Mouse (Mus musculus) heart, adult 2 months (tissue): ENCODE results near the gene Fgd6. TPM values are rescaled to one million over a fixed set of nuclear protein-coding genes. Genes with fewer than 3 reads are reported as not detected.

Experiments
- DNase-seq, 2 experiments: peaks; one replicate each; pipeline ENCODE4 v3.0.0; 2021
- H3K27ac ChIP-seq: fragments of 200-600 bp; 2 replicates; pipeline ENCODE4 v1.8.1; 2022
- H3K27me3 ChIP-seq: fragments of 200-500 bp; 2 replicates; pipeline ENCODE4 v1.6.1; 2012; ENCODE audit warnings: mild to moderate bottlenecking, low read length, inconsistent platforms, mixed read lengths; ENCODE audit not compliant: control insufficient read depth, insufficient read depth
- H3K36me3 ChIP-seq: fragments of 200-500 bp; 2 replicates; pipeline ENCODE4 v1.6.1; 2012; ENCODE audit warnings: low read length, inconsistent platforms; ENCODE audit not compliant: control insufficient read depth, insufficient read depth
- H3K4me1 ChIP-seq: fragments of 200-500 bp; 2 replicates; pipeline ENCODE4 v1.6.1; 2011; ENCODE audit warnings: low read length; ENCODE audit not compliant: control insufficient read depth, insufficient read depth
- H3K4me3 ChIP-seq: fragments of 200-600 bp; 2 replicates; pipeline ENCODE4 v1.8.1; 2022
- H3K79me2 ChIP-seq: fragments of 200-500 bp; replicated peaks from 2 replicates; pipeline ENCODE4 v1.6.1; 2012; ENCODE audit warnings: mild to moderate bottlenecking, inconsistent platforms, low read length, moderate library complexity, mixed read lengths; ENCODE audit not compliant: control insufficient read depth, insufficient read depth
- H3K9ac ChIP-seq: fragments of 200-500 bp; 2 replicates; pipeline ENCODE4 v1.6.1; 2012; ENCODE audit warnings: low read depth, mild to moderate bottlenecking, control low read depth, inconsistent platforms, low read length, mixed read lengths
- CTCF ChIP-seq: fragments of 200-600 bp; IDR thresholded peaks from 2 replicates; pipeline ENCODE4 v1.8.1; 2022; ENCODE audit warnings: antibody characterized with exemption, mild to moderate bottlenecking, moderate library complexity
- EP300 ChIP-seq: fragments of 200-500 bp; IDR thresholded peaks from 2 replicates; pipeline ENCODE4 v1.6.1; 2011; ENCODE audit warnings: low read depth, low read length, control low read depth; ENCODE audit not compliant: insufficient read depth
- POLR2A ChIP-seq: fragments of 200-500 bp; IDR thresholded peaks from 2 replicates; pipeline ENCODE4 v1.6.1; 2011; ENCODE audit warnings: mild to moderate bottlenecking, low read depth, low read length, control low read depth; ENCODE audit not compliant: insufficient read depth
- WGBS: fragments of 180-500 bp; shearing (Covaris S2); methylation state at CpG from one replicate; pipeline ENCODE4 v1.1.7; 2018; 5-methylcytosine and 5-hydroxymethylcytosine counted together
- intact Hi-C: fragments of 180-260 bp; cut with DNase I; formaldehyde crosslinking; loops from one replicate; pipeline ENCODE4 v1.15.1; 2025
- polyA plus RNA-seq: library from polyadenylated mRNA; depleted of rRNA; stranded (reverse); fragments of >200 nt; gene quantifications from 2 replicates; pipeline ENCODE4 v1.2.3, GENCODE M21; 2012
- total RNA-seq, 2 experiments: library from RNA; stranded (reverse); gene quantifications; 2 replicates each; pipeline ENCODE4 v1.2.3; 2021

Fgd6 gene
- total and polyA plus RNA-seq, 3 experiments = 1.9 to 5.8 (median 4.9) TPM

GRCm38 (mm10) chr10:94161051-94161765 lies 125.4 kb downstream of the Fgd6 start:
- Histone ChIP-seq H3K4me3 (no peak overlapping the region), H3K36me3 (no peaks in the 10 kb centered on the region), H3K27me3 (no peaks in the 10 kb centered on the region), H3K9ac (no peak overlapping the region), H3K4me1 (no peaks in the 10 kb centered on the region), H3K27ac (no peak overlapping the region), H3K79me2 (no peaks in the 10 kb centered on the region)
- DNase-seq = no peak
- TF ChIP-seq CTCF (no peak), POLR2A (no peak), EP300 (no peak)
- WGBS = 89% methylated on average over 5 of the region's 5 CpGs
- intact Hi-C loops = no loop called here

GRCm38 (mm10) chr10:94162031-94162430 lies 126.2 kb downstream of the Fgd6 start:
- Histone ChIP-seq H3K27ac (no peak overlapping the region), H3K79me2 (no peaks in the 10 kb centered on the region), H3K36me3 (no peaks in the 10 kb centered on the region), H3K4me3 (no peak overlapping the region), H3K4me1 (no peaks in the 10 kb centered on the region), H3K27me3 (no peaks in the 10 kb centered on the region), H3K9ac (no peak overlapping the region)
- TF ChIP-seq CTCF (no peak), POLR2A (no peak), EP300 (no peak)
- WGBS = 95% methylated on average over 7 of the region's 7 CpGs
- no peak for DNase-seq
- intact Hi-C loops = no loop called here

GRCm38 (mm10) chr10:94164104-94164845 lies 128.5 kb downstream of the Fgd6 start:
- Histone ChIP-seq H3K27ac (no peak overlapping the region), H3K4me3 (no peak overlapping the region), H3K9ac (no peak overlapping the region), H3K4me1 (no peaks in the 10 kb centered on the region), H3K27me3 (no peaks in the 10 kb centered on the region), H3K79me2 (no peaks in the 10 kb centered on the region), H3K36me3 (no peaks in the 10 kb centered on the region)
- intact Hi-C loops = no loop called here
- WGBS = 77% methylated on average over 5 of the region's 5 CpGs
- DNase-seq = no peak
- TF ChIP-seq POLR2A = no peak
- no peak for TF ChIP-seq EP300
- no peak for TF ChIP-seq CTCF

- Histone ChIP-seq H3K9ac (no peak overlapping the region), H3K27ac (no peak overlapping the region), H3K4me1 (no peaks in the 10 kb centered on the region), H3K36me3 (no peaks in the 10 kb centered on the region), H3K4me3 (no peak overlapping the region), H3K79me2 (no peaks in the 10 kb centered on the region), H3K27me3 (no peaks in the 10 kb centered on the region)
- TF ChIP-seq POLR2A (no peak), EP300 (no peak), CTCF (no peak)
- 88% methylated on average over 16 of the region's 16 CpGs for WGBS
- DNase-seq = no peak
- intact Hi-C loops = no loop called here
Measured at GRCm38 (mm10) chr10:94165426-94165825, 129.6 kb downstream of the Fgd6 start.

GRCm38 (mm10) chr10:94167051-94167750 lies 131.4 kb downstream of the Fgd6 start:
- no peak for TF ChIP-seq CTCF
- no peak for TF ChIP-seq POLR2A
- TF ChIP-seq EP300 = no peak
- no peak overlapping the region for H3K9ac ChIP-seq
- H3K27me3 ChIP-seq = no peaks in the 10 kb centered on the region
- no peak overlapping the region for H3K4me3 ChIP-seq
- no peaks in the 10 kb centered on the region for H3K4me1 ChIP-seq
- H3K36me3 ChIP-seq = peaks cover 3% of the 10 kb centered on the region; the same call in 1 of the 2 replicates
- H3K79me2 ChIP-seq = no peaks in the 10 kb centered on the region; the same call in 1 of the 2 replicates
- H3K27ac ChIP-seq = no peak overlapping the region
- 91% methylated on average over 11 of the region's 11 CpGs for WGBS
- no peak for DNase-seq
- intact Hi-C loops = no loop called here
